Mouse (Mus musculus) heart, adult 2 months (tissue): ENCODE measurements around the gene 4930595D18Rik.

Experiments
- CTCF ChIP-seq: fragments of 200-600 bp; IDR thresholded peaks from 2 replicates; pipeline ENCODE4 v1.8.1; 2022; ENCODE audit warnings: antibody characterized with exemption, mild to moderate bottlenecking, moderate library complexity
- EP300 ChIP-seq: fragments of 200-500 bp; IDR thresholded peaks from 2 replicates; pipeline ENCODE4 v1.6.1; 2011; ENCODE audit warnings: low read depth, low read length, control low read depth; ENCODE audit not compliant: insufficient read depth
- POLR2A ChIP-seq: fragments of 200-500 bp; IDR thresholded peaks from 2 replicates; pipeline ENCODE4 v1.6.1; 2011; ENCODE audit warnings: mild to moderate bottlenecking, low read depth, low read length, control low read depth; ENCODE audit not compliant: insufficient read depth

DNA sequence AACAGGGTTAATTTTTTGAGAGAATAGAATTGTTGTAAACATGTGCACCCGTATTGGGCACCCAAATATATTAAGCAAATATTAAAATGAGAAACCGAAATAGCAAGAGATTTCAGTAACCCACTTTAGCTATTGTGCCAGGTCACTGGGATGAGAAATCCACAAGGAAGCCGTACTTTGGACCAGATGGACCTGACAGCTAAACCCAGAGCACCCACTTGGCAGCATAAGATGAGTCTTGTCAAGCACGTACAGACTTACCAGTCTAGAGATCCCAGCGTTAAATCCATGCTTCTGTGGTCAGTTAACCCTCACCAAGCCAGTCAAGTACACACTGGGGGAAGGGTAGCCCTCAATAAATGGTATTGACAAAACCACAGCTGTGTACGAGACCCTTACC lies 58.6 kb downstream of the 4930595D18Rik start:
- TF ChIP-seq POLR2A (no peak), CTCF (no peak), EP300 (no peak)
